Mouse (Mus musculus) midbrain, embryonic 11.5 days (tissue): ENCODE data around the gene Rpl36al. TPM values are rescaled to one million over a fixed set of nuclear protein-coding genes. Genes with fewer than 3 reads are reported as not detected.
A peak's percentile ranks its signal among the peaks of the same experiment; 100 is the strongest.
"Not testable (repeated sequence)": the region's sequence is repeated elsewhere in the genome, so short reads cannot be mapped to it uniquely, and the experiment has no call there.

Experiments
- ATAC-seq: fragments of 200-750 bp; cut with Nextera tagmentation; 2 replicates; pipeline ENCODE4 v1.8.0; 2017; ENCODE audit warnings: moderate TSS enrichment, moderate library complexity; ENCODE audit not compliant: low FRiP score
- DNase-seq: peaks from one replicate; pipeline ENCODE4 v3.0.0; 2015; ENCODE audit warnings: low spot score; ENCODE audit errors: missing footprints
- H3K27ac ChIP-seq: fragments of 300-500 bp; sonication (generic); 2 replicates; pipeline ENCODE4 v1.5.1; 2014; ENCODE audit warnings: low read depth, low read length
- H3K27me3 ChIP-seq: fragments of 300-500 bp; sonication (generic); 2 replicates; pipeline ENCODE4 v1.6.1; 2014; ENCODE audit warnings: mild to moderate bottlenecking, low read length, moderate library complexity, mixed read lengths; ENCODE audit not compliant: control insufficient read depth, insufficient read depth
- H3K36me3 ChIP-seq: fragments of 300-500 bp; sonication (generic); 2 replicates; pipeline ENCODE4 v1.6.1; 2014; ENCODE audit warnings: mild to moderate bottlenecking, low read length, moderate library complexity, mixed read lengths; ENCODE audit not compliant: control insufficient read depth, insufficient read depth
- H3K4me1 ChIP-seq: fragments of 300-500 bp; sonication (generic); 2 replicates; pipeline ENCODE4 v1.6.1; 2014; ENCODE audit warnings: low read length; ENCODE audit not compliant: control insufficient read depth, insufficient read depth
- H3K4me2 ChIP-seq: fragments of 300-500 bp; sonication (generic); 2 replicates; pipeline ENCODE4 v1.6.1; 2014; ENCODE audit warnings: mild to moderate bottlenecking, moderate library complexity
- H3K4me3 ChIP-seq: fragments of 300-500 bp; sonication (generic); 2 replicates; pipeline ENCODE4 v1.5.1; 2014; ENCODE audit warnings: low read depth, low read length
- H3K9ac ChIP-seq: fragments of 300-500 bp; sonication (generic); 2 replicates; pipeline ENCODE4 v1.6.1; 2014; ENCODE audit warnings: low read length
- H3K9me3 ChIP-seq: fragments of 300-500 bp; sonication (generic); 2 replicates; pipeline ENCODE4 v1.6.1; 2016; ENCODE audit warnings: low read length; ENCODE audit not compliant: control insufficient read depth
- WGBS: fragments of 180-500 bp; shearing (Covaris S2); extraction: QIAGEN DNeasy Blood & Tissue Kit; methylation state at CpG from one replicate; pipeline ENCODE4 v1.1.7; 2014; 5-methylcytosine and 5-hydroxymethylcytosine counted together
- polyA plus RNA-seq: library from polyadenylated mRNA; unstranded; fragments of >200 nt; fragmentation: Nextera tagmentation; extraction: Ambion mirVana; gene quantifications from 2 replicates; pipeline ENCODE4 v1.2.1, GENCODE M21; 2014

Gene Rpl36al
- polyA plus RNA-seq, 1 experiment from 2014 or later, result 470 TPM

DNA sequence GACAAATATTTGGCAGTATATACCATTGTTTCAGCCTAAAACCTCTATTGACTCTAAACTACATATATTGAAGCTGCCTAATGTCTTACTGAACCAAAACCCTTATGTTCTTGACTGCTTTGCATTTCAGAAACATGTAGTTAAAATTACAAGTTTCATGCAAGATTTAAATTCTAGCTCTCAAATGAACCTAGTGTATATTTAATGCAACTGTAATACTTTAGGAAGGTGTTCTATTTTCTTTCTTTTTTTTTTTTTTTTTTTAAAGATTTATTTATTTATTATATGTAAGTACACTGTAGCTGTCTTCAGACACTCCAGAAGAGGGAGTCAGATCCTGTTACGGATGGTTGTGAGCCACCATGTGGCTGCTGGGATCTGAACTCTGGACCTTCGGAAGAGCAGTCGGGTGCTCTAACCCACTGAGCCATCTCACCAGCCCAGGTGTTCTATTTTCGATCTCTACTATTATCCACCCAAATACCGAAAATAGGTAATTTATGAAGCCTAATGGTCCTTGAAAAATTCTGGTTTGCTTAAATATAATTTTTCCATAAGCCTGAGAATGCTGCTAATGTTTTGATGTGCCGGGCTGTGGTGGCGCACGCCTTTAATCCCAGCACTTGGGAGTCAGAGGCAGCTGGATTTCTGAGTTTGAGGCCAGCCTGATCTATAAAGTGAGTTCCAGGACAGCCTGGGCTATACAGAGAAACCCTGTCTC is 16.9 kb downstream of the Rpl36al start:
- H3K4me1 ChIP-seq, H3K9me3 ChIP-seq, H3K9ac ChIP-seq, H3K4me2 ChIP-seq, H3K36me3 ChIP-seq, H3K4me3 ChIP-seq, H3K27ac ChIP-seq, ATAC-seq, H3K27me3 ChIP-seq: not testable (repeated sequence)
- 61% methylated on average over 8 of the region's 8 CpGs for WGBS
- DNase-seq, result peak; percentile 69

DNA sequence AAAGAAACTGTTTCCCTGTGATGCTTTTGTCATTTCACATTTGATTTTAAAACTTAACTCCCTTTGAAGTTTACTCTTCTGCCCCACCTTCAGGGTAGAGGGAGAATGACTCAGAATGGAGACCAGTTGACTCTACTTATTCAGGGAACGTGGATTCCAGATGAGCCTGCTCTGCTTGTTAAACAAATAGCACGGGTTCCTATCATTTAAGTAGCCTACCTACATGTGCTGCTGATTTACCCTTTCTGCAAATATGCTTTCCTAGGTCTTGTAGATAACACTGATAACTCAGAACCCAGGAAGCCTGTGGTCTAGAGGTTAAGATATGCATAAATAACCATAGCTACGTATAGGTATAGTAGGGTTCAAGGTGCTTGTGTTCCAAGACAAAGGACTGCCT is 19.0 kb downstream of the Rpl36al start:
- Histone ChIP-seq H3K4me2 (no peak overlapping the region), H3K27me3 (no peaks in the 10 kb centered on the region), H3K27ac (no peak overlapping the region), H3K4me3 (no peak overlapping the region), H3K9me3 (no peaks in the 10 kb centered on the region), H3K4me1 (peaks cover 4% of the 10 kb centered on the region; the same call in 1 of the 2 replicates), H3K36me3 (no peaks in the 10 kb centered on the region), H3K9ac (no peak overlapping the region)
- ATAC-seq (no peak), DNase-seq (peak; percentile 47)
- 65% methylated on average over 3 of the region's 3 CpGs for WGBS

DNA sequence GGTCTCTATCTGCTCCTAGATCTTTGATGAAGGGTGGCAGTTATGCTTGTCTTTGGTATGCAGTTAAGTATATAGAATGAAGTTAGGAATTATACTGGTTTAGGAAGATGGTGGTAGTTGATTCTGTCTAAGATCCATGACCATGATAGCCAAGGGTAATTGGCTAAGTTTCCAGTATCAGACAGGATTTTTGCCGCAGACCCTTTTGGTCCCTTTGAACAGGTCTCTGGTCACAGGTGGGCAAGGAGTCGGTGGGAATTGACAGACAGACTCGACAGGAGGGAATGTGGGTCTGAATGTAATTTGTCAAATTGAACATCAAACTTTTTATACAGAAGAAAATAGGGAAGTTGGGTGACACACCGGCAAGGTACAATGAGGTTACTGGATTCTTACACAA is 20.3 kb downstream of the Rpl36al start:
- not testable (repeated sequence) for H3K27me3 ChIP-seq, H3K36me3 ChIP-seq, H3K4me1 ChIP-seq, H3K9me3 ChIP-seq, H3K27ac ChIP-seq, ATAC-seq, H3K9ac ChIP-seq, H3K4me2 ChIP-seq, H3K4me3 ChIP-seq
- 86% methylated on average over 4 of the region's 4 CpGs for WGBS
- DNase-seq, result peak; percentile 53

DNA sequence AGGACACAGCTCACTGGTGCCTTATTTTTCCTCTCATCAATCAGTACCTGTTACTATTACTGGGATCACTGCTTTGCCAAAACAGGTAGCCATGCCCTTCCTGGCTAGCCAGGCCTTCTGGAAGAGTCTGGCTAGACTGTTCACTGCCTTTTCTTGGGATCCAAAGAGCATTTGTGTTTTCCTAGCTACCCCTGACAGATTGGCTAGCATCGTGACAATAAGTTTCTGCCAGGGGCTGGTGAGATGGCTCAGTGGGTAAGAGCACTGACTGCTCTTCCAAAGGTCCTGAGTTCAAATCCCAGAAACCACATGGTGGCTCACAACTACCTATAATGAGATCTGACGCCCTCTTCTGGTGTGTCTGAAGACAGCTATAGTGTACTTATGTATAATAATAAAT is 23.2 kb downstream of the Rpl36al start:
- H3K9ac ChIP-seq, H3K27ac ChIP-seq, H3K4me3 ChIP-seq, H3K4me1 ChIP-seq, H3K9me3 ChIP-seq, H3K36me3 ChIP-seq, DNase-seq, ATAC-seq, H3K4me2 ChIP-seq, H3K27me3 ChIP-seq: not testable (repeated sequence)
- 75% methylated on average over 2 of the region's 2 CpGs for WGBS

DNA sequence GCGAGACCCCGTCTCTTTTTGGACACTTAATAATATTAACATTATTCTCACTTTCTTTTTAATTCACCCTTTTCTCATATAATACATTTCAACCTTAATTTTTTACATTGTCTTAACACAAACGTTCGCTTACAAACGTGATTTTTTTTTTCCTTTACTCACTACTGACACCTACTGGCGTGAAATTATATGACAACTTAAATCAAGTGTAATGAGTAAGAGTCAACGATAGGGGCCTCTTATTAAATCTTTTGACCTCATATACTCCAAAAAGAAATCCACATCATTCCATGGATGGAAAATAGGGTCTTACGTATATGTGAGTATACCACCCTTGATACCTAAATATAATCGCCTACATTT is 24.3 kb downstream of the Rpl36al start:
- Histone ChIP-seq H3K27ac (no peak overlapping the region), H3K4me3 (no peak overlapping the region), H3K36me3 (no peaks in the 10 kb centered on the region; the same call in 1 of the 2 replicates), H3K4me1 (peaks cover 3% of the 10 kb centered on the region; the same call in 1 of the 2 replicates), H3K27me3 (no peaks in the 10 kb centered on the region), H3K9ac (no peak overlapping the region), H3K9me3 (no peaks in the 10 kb centered on the region), H3K4me2 (no peak overlapping the region; the same call in 1 of the 2 replicates)
- ATAC-seq, result no peak; the same call in 1 of the 2 replicates
- peak; percentile 97 for DNase-seq
- WGBS, result 8% methylated on average over 9 of the region's 9 CpGs

DNA sequence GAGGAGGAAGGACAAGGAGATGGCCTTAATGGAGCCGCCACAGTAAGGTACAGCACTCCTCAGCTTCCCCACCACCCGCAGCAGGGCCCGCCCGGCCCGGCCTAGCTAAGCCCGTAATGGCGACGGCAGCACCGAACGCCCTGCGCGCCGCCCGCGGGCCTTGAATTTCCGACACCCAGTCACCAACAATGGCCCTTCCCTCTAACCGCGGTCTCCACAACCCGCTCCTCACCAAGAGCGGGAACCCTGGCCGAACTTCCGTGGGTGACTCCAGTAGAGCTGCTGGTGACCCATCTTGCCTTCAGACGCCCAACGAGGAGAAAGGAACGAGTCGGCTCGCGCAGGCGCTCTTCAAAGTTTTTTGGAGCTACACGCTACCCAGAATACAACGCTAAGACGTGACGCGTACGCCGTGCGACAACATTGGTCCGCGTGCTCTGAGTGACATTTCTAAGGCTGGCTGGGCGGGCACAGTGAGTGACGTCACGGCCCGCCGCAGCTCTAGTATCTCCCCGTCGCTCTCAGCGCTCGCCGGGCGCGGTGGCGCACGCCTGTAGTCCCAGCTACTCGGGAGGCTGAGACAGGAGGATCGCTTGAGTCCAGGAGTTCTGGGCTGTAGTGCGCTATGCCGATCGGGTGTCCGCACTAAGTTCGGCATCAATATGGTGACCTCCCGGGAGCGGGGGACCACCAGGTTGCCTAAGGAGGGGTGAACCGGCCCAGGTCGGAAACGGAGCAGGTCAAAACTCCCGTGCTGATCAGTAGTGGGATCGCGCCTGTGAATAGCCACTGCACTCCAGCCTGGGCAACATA is 24.9 kb downstream of the Rpl36al start, which contains the start of gene Rps29:
Gene Rps29, minus strand, starts transcription at position 422 of the 813 bp plus-strand sequence.
- peak within 1 kb of the TSS; percentile 53 for H3K4me2 ChIP-seq
- H3K36me3 ChIP-seq, H3K9me3 ChIP-seq, H3K4me1 ChIP-seq, H3K27me3 ChIP-seq: not testable (repeated sequence)
- ATAC-seq (peak; percentile 99), DNase-seq (peak; percentile 100)
- WGBS, result under 1% methylated on average over 58 of the region's 68 CpGs
- H3K4me3 ChIP-seq, result peak within 1 kb of the TSS; percentile 71
- peak within 1 kb of the TSS; percentile 93 for H3K9ac ChIP-seq
- H3K27ac ChIP-seq, result peak within 1 kb of the TSS; percentile 83

DNA sequence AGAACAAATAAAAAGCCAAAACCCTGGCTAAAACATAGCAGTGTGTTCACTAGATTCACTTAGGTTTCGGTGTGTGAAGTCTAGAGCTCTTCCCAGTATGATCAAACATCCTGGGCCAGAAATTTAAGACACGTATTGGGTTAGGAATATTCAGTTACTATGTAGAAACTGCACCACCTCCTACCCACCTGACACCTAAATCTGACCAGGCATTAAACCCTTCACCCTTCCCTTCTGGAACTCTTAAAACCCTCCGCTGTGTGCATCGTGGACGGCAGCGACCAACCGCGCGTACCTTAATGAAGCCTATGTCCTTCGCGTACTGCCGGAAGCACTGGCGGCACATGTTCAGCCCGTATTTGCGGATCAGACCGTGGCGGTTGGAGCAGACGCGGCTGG is 25.5 kb downstream of the Rpl36al start:
- peak overlapping the region; percentile 53 for H3K4me2 ChIP-seq
- H3K27ac ChIP-seq, result peak overlapping the region; percentile 83
- under 1% methylated on average over 19 of the region's 19 CpGs for WGBS
- H3K4me3 ChIP-seq, result peak overlapping the region; percentile 71
- peaks cover 3% of the 10 kb centered on the region; the same call in 1 of the 2 replicates for H3K4me1 ChIP-seq
- peak overlapping the region; percentile 93 for H3K9ac ChIP-seq
- no peaks in the 10 kb centered on the region; the same call in 1 of the 2 replicates for H3K36me3 ChIP-seq
- H3K9me3 ChIP-seq, result no peaks in the 10 kb centered on the region
- no peak for ATAC-seq
- no peak for DNase-seq
- no peaks in the 10 kb centered on the region for H3K27me3 ChIP-seq

DNA sequence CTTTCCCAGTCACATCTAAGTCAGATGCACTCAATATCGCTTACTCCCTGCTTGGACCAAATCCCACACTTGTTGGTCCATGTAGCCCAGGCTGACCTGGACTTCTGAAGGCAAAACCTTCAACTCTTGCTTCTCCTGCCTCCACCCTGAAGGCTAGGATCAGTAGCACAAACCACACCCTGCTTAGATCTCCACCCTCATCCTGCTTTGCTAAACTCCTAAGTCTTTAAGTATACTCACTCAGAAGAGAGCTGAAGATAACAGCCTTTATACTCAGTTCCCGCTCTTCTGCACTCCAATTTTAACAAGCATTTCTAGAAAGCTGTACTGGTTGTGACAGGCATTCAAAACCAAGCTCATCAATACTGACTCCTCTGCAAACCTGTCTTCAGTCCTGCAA is 26.8 kb downstream of the Rpl36al start:
- Histone ChIP-seq H3K27me3 (no peaks in the 10 kb centered on the region), H3K4me3 (no peak overlapping the region), H3K4me1 (peaks cover 3% of the 10 kb centered on the region; the same call in 1 of the 2 replicates), H3K36me3 (no peaks in the 10 kb centered on the region; the same call in 1 of the 2 replicates), H3K27ac (no peak overlapping the region), H3K4me2 (no peak overlapping the region), H3K9ac (no peak overlapping the region), H3K9me3 (no peaks in the 10 kb centered on the region)
- 100% methylated on average over 2 of the region's 2 CpGs for WGBS
- ATAC-seq, result no peak
- DNase-seq, result no peak

DNA sequence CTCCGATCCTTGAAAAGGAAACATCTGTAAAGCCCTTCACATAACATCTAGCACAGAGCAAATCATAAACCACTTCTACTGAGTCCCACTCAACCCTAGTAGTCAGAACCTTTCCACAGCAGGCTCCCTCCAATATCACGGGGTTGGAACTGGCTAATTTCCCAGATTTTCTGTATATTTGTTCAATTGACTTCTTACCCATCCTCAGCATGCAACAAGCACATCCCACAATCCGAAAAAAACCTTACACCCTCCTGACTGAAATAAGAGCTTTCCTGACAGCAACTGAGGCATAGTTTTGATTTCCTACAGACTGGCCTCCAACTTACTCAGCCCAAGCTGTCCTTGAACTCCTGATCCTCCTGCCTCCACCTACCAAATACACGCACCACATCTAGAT is 27.4 kb downstream of the Rpl36al start:
- no peaks in the 10 kb centered on the region for H3K9me3 ChIP-seq
- no peak overlapping the region for H3K27ac ChIP-seq
- H3K9ac ChIP-seq, result no peak overlapping the region
- no peaks in the 10 kb centered on the region for H3K27me3 ChIP-seq
- ATAC-seq (no peak), DNase-seq (no peak)
- WGBS, result 91% methylated on average over 4 of the region's 4 CpGs
- H3K36me3 ChIP-seq, result no peaks in the 10 kb centered on the region; the same call in 1 of the 2 replicates
- no peak overlapping the region for H3K4me3 ChIP-seq
- H3K4me2 ChIP-seq, result no peak overlapping the region
- peaks cover 3% of the 10 kb centered on the region; the same call in 1 of the 2 replicates for H3K4me1 ChIP-seq
